Mouse (Mus musculus) lung, embryonic 14.5 days (tissue): ENCODE data around the gene Hist1h3g. TPM values are rescaled to one million over a fixed set of nuclear protein-coding genes. Genes with fewer than 3 reads are reported as not detected.

Experiments used
- ATAC-seq: fragments of 200-750 bp; cut with Nextera tagmentation; 2 replicates; pipeline ENCODE4 v1.8.0; 2017; ENCODE audit warnings: mild to moderate bottlenecking, moderate TSS enrichment, moderate library complexity; ENCODE audit not compliant: insufficient read depth
- DNase-seq: peaks from one replicate; pipeline ENCODE4 v3.0.0-alpha.2; 2015
- H3K27ac ChIP-seq: fragments of 300-500 bp; sonication (generic); 2 replicates; pipeline ENCODE4 v1.5.1; 2014; ENCODE audit warnings: low read depth, mild to moderate bottlenecking, moderate library complexity
- H3K27me3 ChIP-seq: fragments of 300-500 bp; sonication (generic); 2 replicates; pipeline ENCODE4 v1.6.1; 2014; ENCODE audit warnings: low read length, control low read depth; ENCODE audit not compliant: insufficient read depth
- H3K36me3 ChIP-seq: fragments of 300-500 bp; sonication (generic); 2 replicates; pipeline ENCODE4 v1.6.1; 2014; ENCODE audit warnings: control low read depth; ENCODE audit not compliant: insufficient read depth
- H3K4me1 ChIP-seq: fragments of 300-500 bp; sonication (generic); 2 replicates; pipeline ENCODE4 v1.6.1; 2014; ENCODE audit warnings: antibody characterized with exemption, control low read depth; ENCODE audit not compliant: insufficient read depth
- H3K4me2 ChIP-seq: fragments of 300-500 bp; sonication (generic); 2 replicates; pipeline ENCODE4 v1.6.1; 2014; ENCODE audit warnings: mild to moderate bottlenecking
- H3K4me3 ChIP-seq: fragments of 300-500 bp; sonication (generic); 2 replicates; pipeline ENCODE4 v1.5.1; 2014; ENCODE audit warnings: low read depth, low read length
- H3K9ac ChIP-seq: fragments of 300-500 bp; sonication (generic); 2 replicates; pipeline ENCODE4 v1.6.1; 2014
- H3K9me3 ChIP-seq: fragments of 300-500 bp; sonication (generic); 2 replicates; pipeline ENCODE4 v1.6.1; 2016; ENCODE audit warnings: low read depth, low read length, control low read depth
- CTCF ChIP-seq: IDR thresholded peaks from 2 replicates; pipeline ENCODE4 v1.5.1; 2016; ENCODE audit warnings: antibody characterized with exemption, low read depth
- WGBS: fragments of 180-500 bp; shearing (Covaris S2); extraction: QIAGEN DNeasy Blood & Tissue Kit; methylation state at CpG from one replicate; pipeline ENCODE4 v1.1.7; 2014; 5-methylcytosine and 5-hydroxymethylcytosine counted together
- microRNA-seq: library from miRNA; unstranded; fragments of <30 nt; microRNA quantifications from one replicate; pipeline ENCODE4, GENCODE M21; 2016; ENCODE audit warnings: borderline number of aligned reads
- polyA plus RNA-seq: library from polyadenylated mRNA; unstranded; fragments of >200 nt; fragmentation: Nextera tagmentation; extraction: Ambion mirVana; gene quantifications from 2 replicates; pipeline ENCODE4 v1.2.1, GENCODE M21; 2014

The Hist1h3g gene
- polyA plus RNA-seq, 1 experiment from 2014 or later, result 6.6 TPM

DNA sequence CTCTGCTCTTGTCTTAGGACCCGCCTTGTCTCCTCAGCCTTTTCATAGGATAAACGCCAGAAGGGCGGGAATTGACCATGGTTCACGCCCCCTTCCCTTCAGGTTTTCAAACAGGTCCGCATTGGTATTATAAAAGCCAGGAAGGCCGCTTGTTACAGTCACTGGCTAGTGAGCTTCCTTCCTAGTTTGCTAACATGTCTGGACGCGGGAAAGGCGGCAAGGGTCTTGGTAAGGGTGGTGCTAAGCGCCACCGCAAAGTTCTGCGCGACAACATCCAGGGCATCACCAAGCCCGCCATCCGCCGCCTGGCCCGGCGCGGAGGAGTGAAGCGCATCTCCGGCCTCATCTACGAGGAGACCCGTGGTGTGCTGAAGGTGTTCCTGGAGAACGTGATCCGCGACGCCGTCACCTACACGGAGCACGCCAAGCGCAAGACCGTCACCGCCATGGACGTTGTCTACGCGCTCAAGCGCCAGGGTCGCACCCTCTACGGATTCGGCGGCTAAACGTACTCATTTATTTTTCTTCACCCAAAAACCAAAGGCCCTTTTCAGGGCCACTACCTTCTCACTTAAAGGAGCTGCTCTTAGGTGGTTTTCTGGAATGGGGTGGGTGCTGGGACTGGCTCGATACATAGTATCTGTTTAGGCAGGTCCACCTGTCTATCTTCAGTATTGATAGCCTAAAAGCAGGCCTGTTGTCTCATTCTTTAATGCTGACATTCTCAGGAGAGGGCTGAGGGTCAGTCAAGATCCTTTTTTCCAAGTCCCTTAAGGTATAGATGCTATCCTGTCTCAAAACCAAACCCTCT is 46.4 kb downstream of the Hist1h3g start, which contains the start of gene Hist1h4d:
Gene Hist1h4d (plus strand): TSS at position 191 of the 811 bp plus-strand sequence.
- WGBS, result under 1% methylated on average over 43 of the region's 43 CpGs
- ATAC-seq, result peak; percentile 90
- no peaks in the 10 kb centered on the region for H3K36me3 ChIP-seq
- peak within 1 kb of the TSS; percentile 99 for H3K27ac ChIP-seq
- H3K9ac ChIP-seq, result peak within 1 kb of the TSS; percentile 84
- peak within 1 kb of the TSS; percentile 86 for H3K4me2 ChIP-seq
- peaks cover 16% of the 10 kb centered on the region for H3K4me1 ChIP-seq
- no peak for TF ChIP-seq CTCF
- DNase-seq, result peak; percentile 99
- H3K27me3 ChIP-seq, result no peaks in the 10 kb centered on the region
- peak within 1 kb of the TSS; percentile 58 for H3K4me3 ChIP-seq
- no peaks in the 10 kb centered on the region for H3K9me3 ChIP-seq

- WGBS, result 7% methylated on average over 6 of the region's 6 CpGs
- DNase-seq (peak; percentile 64), ATAC-seq (no peak)
- Histone ChIP-seq H3K27ac (peak overlapping the region; percentile 99), H3K9ac (peak overlapping the region; percentile 84), H3K4me1 (peaks cover 12% of the 10 kb centered on the region), H3K4me3 (peak overlapping the region; percentile 58), H3K9me3 (no peaks in the 10 kb centered on the region), H3K36me3 (no peaks in the 10 kb centered on the region), H3K27me3 (no peaks in the 10 kb centered on the region), H3K4me2 (peak overlapping the region; percentile 86)
- no peak for TF ChIP-seq CTCF
Measured at GRCm38 (mm10) chr13:23582219-23583056, 47.2 kb downstream of the Hist1h3g start.

GRCm38 (mm10) chr13:23583387-23584068 is 48.3 kb downstream of the Hist1h3g start:
- no peaks in the 10 kb centered on the region for H3K27me3 ChIP-seq
- TF ChIP-seq CTCF, result no peak
- DNase-seq, result peak; percentile 9
- peak overlapping the region; percentile 84; the same call in 1 of the 2 replicates for H3K9ac ChIP-seq
- H3K9me3 ChIP-seq, result no peaks in the 10 kb centered on the region
- ATAC-seq, result no peak
- H3K4me1 ChIP-seq, result peaks cover 12% of the 10 kb centered on the region
- no peaks in the 10 kb centered on the region for H3K36me3 ChIP-seq
- peak overlapping the region; percentile 86 for H3K4me2 ChIP-seq
- peak overlapping the region; percentile 58; the same call in 1 of the 2 replicates for H3K4me3 ChIP-seq
- peak overlapping the region; percentile 99 for H3K27ac ChIP-seq

GRCm38 (mm10) chr13:23584331-23584730 is 49.1 kb downstream of the Hist1h3g start:
- H3K9me3 ChIP-seq, result no peaks in the 10 kb centered on the region
- no peaks in the 10 kb centered on the region for H3K27me3 ChIP-seq
- peak; percentile 64 for DNase-seq
- no peak for TF ChIP-seq CTCF
- peak overlapping the region; percentile 90 for H3K4me2 ChIP-seq
- H3K9ac ChIP-seq, result peak overlapping the region; percentile 80
- peak overlapping the region; percentile 99 for H3K27ac ChIP-seq
- peaks cover 12% of the 10 kb centered on the region for H3K4me1 ChIP-seq
- H3K36me3 ChIP-seq, result no peaks in the 10 kb centered on the region
- ATAC-seq, result no peak
- peak overlapping the region; percentile 50 for H3K4me3 ChIP-seq

DNA sequence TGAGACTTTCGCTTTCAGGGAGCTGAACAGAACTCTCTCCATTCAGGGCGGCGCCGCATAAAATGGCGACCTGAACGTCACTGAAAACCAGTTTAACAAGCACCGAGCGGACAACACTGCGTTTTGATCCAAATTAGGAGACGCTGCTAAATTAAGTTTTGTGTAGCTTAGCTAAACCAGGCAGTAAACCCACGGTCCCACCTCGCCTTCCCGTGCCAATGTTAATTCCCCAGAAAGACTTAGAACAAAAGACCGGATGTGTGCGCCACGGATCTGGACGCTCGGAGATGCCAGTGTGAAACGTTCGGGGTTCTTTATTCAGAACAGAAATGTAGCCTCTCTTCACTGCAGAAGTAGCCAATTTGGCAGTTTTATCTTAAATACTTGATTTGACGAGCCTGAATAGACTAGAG is 49.8 kb downstream of the Hist1h3g start:
- Histone ChIP-seq H3K9me3 (no peaks in the 10 kb centered on the region), H3K36me3 (no peaks in the 10 kb centered on the region), H3K27me3 (no peaks in the 10 kb centered on the region), H3K4me2 (peak overlapping the region; percentile 90), H3K9ac (peak overlapping the region; percentile 80), H3K27ac (peak overlapping the region; percentile 99), H3K4me3 (peak overlapping the region; percentile 50), H3K4me1 (peaks cover 12% of the 10 kb centered on the region)
- DNase-seq (peak; percentile 90), ATAC-seq (no peak)
- under 1% methylated on average over 21 of the region's 21 CpGs for WGBS
- no peak for TF ChIP-seq CTCF

Small RNA genes lying within 50 kb of the gene (microRNA-seq; reads per million reads assigned to microRNA genes)
- gene Gm44297 (not detected), gene Gm44359 (not detected), gene Gm44394 (not detected), gene n-TStga1 (1.2 reads per million)

Other genes starting within 250 kb of the Hist1h3g start
- 54.5 and 59.3 TPM in 2 replicates for gene Zfp322a, start 166.2 kb upstream of the Hist1h3g start, polyA plus RNA-seq
- gene Abt1, start 111.6 kb upstream of the Hist1h3g start, polyA plus RNA-seq, result 12.7 and 13.5 TPM in 2 replicates
- gene Btn1a1, start 69.5 kb upstream of the Hist1h3g start, polyA plus RNA-seq, result 0.07 and 0.18 TPM in 2 replicates
- gene Btn2a2, start 46.6 kb upstream of the Hist1h3g start, polyA plus RNA-seq, result 0.63 and 0.73 TPM in 2 replicates
- gene Hist1h4h, start 4.4 kb upstream of the Hist1h3g start, polyA plus RNA-seq, result 7.1 and 7.6 TPM in 2 replicates
- gene Hist1h2af, start 1.5 kb upstream of the Hist1h3g start, polyA plus RNA-seq, result 13.0 and 14.6 TPM in 2 replicates
- gene Hist1h2bh, start 8.0 kb downstream of the Hist1h3g start, polyA plus RNA-seq, result 1.0 and 1.8 TPM in 2 replicates
- 2.0 and 2.6 TPM in 2 replicates for gene Hist1h3f, start 8.6 kb downstream of the Hist1h3g start, polyA plus RNA-seq
- 1.4 and 2.7 TPM in 2 replicates for gene Hist1h4f, start 16.2 kb downstream of the Hist1h3g start, polyA plus RNA-seq
- gene Hist1h1d, start 17.8 kb downstream of the Hist1h3g start, polyA plus RNA-seq, result 0.87 and 0.99 TPM in 2 replicates
- 8.2 and 10.6 TPM in 2 replicates for gene Hist1h3e, start 26.9 kb downstream of the Hist1h3g start, polyA plus RNA-seq
- gene Hist1h2ae, start 35.8 kb downstream of the Hist1h3g start, polyA plus RNA-seq, result 164 and 166 TPM in 2 replicates
- 14.9 TPM in 2 replicates for gene Hist1h2bg, start 36.0 kb downstream of the Hist1h3g start, polyA plus RNA-seq
- 7.8 and 12.2 TPM in 2 replicates for gene Hist1h2bf, start 38.8 kb downstream of the Hist1h3g start, polyA plus RNA-seq
- 4.2 and 4.9 TPM in 2 replicates for gene Hist1h2ad, start 39.0 kb downstream of the Hist1h3g start, polyA plus RNA-seq
- 10.0 and 13.9 TPM in 2 replicates for gene Hist1h3d, start 40.3 kb downstream of the Hist1h3g start, polyA plus RNA-seq
- gene Hist1h4d, start 46.2 kb downstream of the Hist1h3g start, polyA plus RNA-seq, result 144 and 147 TPM in 2 replicates
- gene Hist1h2be, start 85.7 kb downstream of the Hist1h3g start, polyA plus RNA-seq, result 2.5 and 3.0 TPM in 2 replicates
- 22.6 and 25.7 TPM in 2 replicates for gene Hist1h1e, start 87.1 kb downstream of the Hist1h3g start, polyA plus RNA-seq
- gene Hist1h2ac, start 148.5 kb downstream of the Hist1h3g start, polyA plus RNA-seq, result 1.5 and 2.1 TPM in 2 replicates
- 52.9 and 55.1 TPM in 2 replicates for gene Hist1h2bc, start 148.8 kb downstream of the Hist1h3g start, polyA plus RNA-seq
- not detected in 2 replicates for gene Hist1h1t, start 160.4 kb downstream of the Hist1h3g start, polyA plus RNA-seq
- 11.2 and 11.4 TPM in 2 replicates for gene Hist1h4c, start 163.0 kb downstream of the Hist1h3g start, polyA plus RNA-seq
- 8.4 and 12.1 TPM in 2 replicates for gene Hfe, start 175.4 kb downstream of the Hist1h3g start, polyA plus RNA-seq
- 30.5 and 32.3 TPM in 2 replicates for gene Hist1h1c, start 203.4 kb downstream of the Hist1h3g start, polyA plus RNA-seq
- 11.3 and 16.9 TPM in 2 replicates for gene Hist1h3c, start 210.2 kb downstream of the Hist1h3g start, polyA plus RNA-seq
- gene Hist1h2bb, start 211.3 kb downstream of the Hist1h3g start, polyA plus RNA-seq, result 1.6 and 4.0 TPM in 2 replicates
- 70.8 and 71.5 TPM in 2 replicates for gene Hist1h2ab, start 215.7 kb downstream of the Hist1h3g start, polyA plus RNA-seq
- gene Hist1h3b, start 216.8 kb downstream of the Hist1h3g start, polyA plus RNA-seq, result 18.4 and 18.7 TPM in 2 replicates
- gene Hist1h4b, start 221.6 kb downstream of the Hist1h3g start, polyA plus RNA-seq, result 4.3 and 7.5 TPM in 2 replicates
- gene Hist1h4a, start 225.8 kb downstream of the Hist1h3g start, polyA plus RNA-seq, result 0.66 TPM in 1 of 2 replicates, not detected in the other
- 7.4 and 9.2 TPM in 2 replicates for gene Hist1h3a, start 227.0 kb downstream of the Hist1h3g start, polyA plus RNA-seq
- gene Hist1h1a, start 228.2 kb downstream of the Hist1h3g start, polyA plus RNA-seq, result 5.2 and 5.5 TPM in 2 replicates
- gene Trim38, start 234.5 kb downstream of the Hist1h3g start, polyA plus RNA-seq, result 0.12 TPM in 1 of 2 replicates, not detected in the other